Mouse (Mus musculus) layer of hippocampus, postnatal 10 days (tissue): ENCODE measurements around the gene Brms1. TPM values are rescaled to one million over a fixed set of nuclear protein-coding genes. Genes with fewer than 3 reads are reported as not detected.

Experiments
- DNase-seq, 2 experiments: peaks; one replicate each; pipeline ENCODE4 v3.0.0; 2021; ENCODE audit warnings: low spot score in 2 of 2
- total RNA-seq, 2 experiments: library from RNA; stranded (reverse); gene quantifications; 2 replicates each; pipeline ENCODE4 v1.2.3; 2021

Gene Brms1
- total RNA-seq, 2 experiments from 2014 or later, result 8.7 to 11.9 TPM

DNA sequence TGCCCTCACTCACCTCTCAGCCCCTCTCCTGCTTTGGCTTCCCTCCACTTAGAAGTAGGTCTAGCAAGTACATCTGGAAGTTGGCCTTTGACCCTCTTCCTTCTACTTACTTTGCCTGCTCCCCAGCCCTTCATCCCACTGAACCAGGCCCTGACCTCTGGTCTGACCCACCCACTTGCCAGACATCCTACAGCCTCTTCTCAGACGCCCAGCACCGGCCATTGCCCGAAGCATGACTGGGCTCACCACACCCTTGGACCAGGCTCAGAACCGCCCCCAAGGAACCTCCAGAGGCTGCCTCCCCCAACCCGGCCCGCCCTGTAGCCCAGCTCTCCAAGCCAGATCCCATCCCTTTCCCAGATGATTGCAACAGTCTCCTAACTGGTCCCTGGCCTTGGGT is 21.3 kb downstream of the Brms1 start:
- DNase-seq, result no peak

DNA sequence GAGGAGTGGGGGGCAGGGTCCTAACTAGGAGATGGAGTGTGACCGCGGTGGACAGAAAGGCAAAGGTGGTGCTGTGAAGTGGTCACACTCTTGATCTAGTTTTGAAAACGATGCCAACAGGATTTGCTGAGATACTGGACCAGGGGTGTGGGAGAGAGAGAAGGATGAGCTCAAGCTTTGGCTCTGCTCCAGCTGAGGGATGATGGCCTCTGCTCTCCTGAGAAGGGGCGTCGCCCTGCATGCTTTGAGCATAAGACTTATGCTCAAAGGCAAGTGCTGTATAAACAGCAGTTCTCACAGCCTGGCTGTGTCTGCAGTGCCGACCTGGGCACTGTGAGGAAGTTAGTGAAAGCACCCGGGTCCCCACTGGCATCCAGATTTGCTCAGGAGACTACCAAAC is 23.9 kb downstream of the Brms1 start:
- no peak for DNase-seq

DNA sequence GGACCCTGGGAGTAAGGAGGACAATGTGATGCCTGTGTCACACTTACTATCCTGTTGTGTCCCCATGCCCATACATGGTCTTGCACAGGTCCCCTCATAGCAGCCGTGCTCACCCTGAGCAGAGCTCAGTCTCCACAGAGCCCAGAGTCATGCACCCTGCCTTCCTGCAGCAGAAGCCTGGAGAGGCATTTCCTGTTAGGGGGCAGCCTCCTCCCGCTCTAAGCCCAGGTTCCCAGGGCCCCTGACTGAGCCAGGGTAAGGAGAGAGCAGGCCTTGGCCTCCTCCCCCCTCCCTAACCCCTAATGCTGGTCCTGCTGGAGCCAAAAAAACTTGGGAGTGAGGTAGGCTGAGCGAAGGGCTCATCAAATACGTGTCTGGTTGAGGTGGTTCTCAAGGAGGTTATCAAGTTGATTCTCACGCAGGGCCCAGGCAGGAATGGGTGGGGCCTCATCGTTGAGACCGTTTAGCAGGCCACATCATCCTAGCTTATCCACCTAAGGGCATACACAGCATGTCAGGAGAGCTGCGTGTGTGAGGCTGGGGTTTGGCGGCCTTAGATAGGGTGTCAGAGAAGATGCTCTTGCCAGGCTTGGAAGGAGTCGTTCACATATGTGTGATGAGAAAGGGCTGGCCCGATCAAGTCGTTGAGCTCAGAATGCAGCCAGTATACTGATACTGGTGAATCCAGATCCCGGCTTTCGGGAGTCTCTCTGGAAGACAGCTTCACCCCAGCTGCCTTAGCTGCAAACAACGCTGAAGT is 26.1 kb downstream of the Brms1 start:
- DNase-seq, result no peak

DNA sequence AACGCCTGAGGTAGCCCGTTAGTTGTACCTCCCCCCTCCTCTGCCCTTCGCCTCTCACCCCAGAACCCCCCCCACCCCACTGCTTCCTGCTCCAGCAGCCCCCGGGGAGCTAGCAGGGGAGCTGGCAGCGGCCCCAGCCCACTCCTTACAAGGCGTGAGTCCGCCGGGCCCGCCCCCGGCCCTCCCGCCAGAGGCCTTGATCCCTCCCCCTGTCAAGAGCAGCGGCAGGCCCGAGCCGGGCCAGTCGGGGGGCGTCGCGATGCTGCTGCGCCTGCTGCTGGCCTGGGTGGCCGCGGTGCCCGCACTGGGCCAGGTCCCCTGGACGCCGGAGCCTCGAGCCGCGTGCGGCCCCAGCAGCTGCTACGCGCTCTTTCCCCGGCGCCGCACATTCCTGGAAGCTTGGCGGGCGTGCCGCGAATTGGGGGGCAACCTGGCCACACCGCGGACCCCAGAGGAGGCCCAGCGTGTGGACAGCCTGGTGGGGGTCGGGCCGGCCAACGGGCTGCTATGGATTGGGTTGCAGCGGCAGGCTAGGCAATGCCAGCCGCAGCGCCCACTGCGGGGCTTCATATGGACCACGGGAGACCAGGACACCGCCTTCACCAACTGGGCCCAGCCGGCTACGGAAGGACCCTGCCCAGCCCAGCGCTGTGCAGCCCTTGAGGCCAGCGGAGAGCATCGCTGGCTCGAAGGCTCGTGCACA is 26.9 kb downstream of the Brms1 start, which contains the start of gene Cd248:
TSS of gene Cd248 (plus strand) at position 212 of the 703 bp plus-strand sequence.
- DNase-seq, result no peak

DNA sequence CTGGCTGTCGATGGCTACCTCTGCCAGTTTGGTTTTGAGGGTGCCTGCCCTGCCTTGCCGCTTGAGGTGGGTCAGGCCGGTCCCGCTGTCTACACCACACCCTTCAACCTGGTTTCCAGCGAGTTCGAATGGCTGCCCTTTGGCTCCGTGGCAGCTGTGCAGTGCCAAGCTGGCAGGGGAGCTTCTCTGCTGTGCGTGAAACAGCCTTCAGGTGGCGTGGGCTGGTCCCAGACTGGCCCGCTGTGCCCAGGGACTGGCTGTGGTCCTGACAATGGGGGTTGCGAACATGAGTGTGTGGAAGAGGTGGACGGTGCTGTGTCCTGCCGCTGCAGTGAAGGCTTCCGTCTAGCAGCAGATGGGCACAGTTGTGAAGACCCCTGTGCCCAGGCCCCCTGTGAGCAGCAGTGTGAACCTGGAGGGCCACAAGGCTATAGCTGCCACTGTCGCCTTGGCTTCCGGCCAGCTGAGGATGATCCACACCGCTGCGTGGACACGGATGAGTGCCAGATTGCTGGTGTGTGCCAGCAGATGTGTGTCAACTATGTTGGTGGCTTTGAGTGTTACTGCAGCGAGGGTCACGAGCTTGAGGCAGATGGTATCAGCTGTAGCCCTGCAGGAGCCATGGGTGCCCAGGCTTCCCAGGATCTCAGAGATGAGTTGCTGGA is 27.5 kb downstream of the Brms1 start:
- no peak for DNase-seq

DNA sequence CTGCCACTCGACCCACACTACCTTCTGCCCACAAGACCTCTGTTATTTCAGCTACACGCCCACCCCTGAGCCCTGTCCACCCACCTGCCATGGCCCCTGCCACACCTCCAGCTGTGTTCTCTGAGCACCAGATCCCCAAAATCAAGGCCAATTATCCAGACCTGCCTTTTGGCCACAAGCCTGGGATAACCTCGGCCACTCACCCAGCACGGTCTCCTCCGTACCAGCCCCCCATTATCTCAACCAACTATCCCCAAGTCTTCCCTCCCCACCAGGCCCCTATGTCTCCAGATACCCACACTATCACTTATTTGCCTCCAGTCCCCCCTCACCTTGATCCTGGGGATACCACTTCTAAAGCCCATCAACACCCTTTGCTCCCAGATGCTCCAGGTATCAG is 28.3 kb downstream of the Brms1 start:
- DNase-seq, result no peak

DNA sequence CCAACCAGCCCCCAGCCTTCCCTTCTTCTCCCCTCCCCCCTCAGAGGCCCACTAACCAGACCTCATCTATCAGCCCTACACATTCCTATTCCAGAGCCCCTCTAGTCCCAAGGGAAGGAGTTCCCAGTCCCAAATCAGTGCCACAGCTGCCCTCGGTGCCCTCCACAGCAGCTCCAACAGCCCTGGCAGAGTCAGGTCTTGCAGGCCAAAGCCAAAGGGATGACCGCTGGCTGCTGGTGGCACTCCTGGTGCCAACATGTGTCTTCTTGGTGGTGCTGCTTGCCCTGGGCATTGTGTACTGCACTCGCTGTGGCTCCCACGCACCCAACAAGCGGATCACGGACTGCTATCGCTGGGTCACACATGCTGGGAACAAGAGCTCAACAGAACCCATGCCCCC is 28.8 kb downstream of the Brms1 start:
- DNase-seq, result no peak

DNA sequence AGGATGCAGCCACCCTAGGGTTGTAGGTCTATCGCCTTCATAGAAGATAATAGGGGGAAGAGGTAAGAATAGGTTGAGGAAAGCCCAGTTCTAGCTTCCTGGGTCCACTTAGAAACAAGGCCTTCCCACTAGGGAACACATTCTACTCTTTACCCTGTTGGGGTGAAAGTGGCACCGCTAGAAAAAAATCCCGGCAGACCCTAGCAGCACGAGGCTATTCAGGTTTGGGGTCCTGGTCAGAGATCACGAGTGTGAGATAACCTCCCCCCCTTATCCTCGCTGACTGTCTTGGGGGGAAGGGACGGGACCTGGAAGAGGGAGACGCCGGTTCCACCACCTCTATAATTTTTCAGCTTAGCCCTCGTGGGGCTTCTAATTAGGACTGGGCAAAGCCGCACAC is 29.9 kb downstream of the Brms1 start:
- no peak for DNase-seq

DNA sequence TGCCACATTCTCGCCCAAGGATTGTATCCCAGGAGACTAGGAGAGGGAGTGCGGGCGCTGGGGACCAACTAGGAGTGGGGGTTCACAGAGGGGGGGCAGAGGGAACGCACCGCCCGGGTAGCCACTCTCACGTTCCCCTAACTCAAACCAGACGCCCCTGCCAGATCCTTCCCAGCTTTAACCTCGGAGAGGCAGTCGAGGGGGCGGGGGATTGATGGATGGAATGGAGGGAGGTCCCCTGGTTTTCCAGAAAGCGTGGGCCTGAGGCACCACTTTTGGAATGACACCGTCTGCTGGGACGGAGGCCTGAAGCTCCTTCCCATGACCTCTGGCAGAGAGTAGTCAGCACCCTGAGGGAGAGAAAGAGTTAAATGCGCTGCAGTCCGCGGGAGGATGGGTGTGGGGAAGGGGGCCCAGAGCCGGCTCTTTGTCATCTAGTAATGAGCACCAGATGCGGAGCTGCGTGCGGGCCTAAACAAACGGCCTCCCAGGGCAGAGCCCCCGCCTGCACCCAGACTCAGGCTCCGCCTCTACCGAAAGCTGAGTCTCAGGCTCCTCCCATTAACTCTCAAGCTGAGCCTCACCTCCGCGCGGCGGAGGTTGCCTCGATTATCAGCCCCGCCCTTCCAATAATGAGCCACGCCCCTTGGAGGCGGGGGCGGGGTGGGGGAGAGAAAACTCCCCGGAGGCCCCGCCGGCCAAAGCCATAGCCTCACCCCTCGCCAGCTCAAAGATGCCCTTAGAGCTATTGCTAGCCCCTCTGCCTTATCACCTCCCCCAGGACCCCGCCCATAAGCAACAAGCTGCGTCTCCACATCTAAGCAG is 30.6 kb downstream of the Brms1 start:
- DNase-seq, result no peak

DNA sequence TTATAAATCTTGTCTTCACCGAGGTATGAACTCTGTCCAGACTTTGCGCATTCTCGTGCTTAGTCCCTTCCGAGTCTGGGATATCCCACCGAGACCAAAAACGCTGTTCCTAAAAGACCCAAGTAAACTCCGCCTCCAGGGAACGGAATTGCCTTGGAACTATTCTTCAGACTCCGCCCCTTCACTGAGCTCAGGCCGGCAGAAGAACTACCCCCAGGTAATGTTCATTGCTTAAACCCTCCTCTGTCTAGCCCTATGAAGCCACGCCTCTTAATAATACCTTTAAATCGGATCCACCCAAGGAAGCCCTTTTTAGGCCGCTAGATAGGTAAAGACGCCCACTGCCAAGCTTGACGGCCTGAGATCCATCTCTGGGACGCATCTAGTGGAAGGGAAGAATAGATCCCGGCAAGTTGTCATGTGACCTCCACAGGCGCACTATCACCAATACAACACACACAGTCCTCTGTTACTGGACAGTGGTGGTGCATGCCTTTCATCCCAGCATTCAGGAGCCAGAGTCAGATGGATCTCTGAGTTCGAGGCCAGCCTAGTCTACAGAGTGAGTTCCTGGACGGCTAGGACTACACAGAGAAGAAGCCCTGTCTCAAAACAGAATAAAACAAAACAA is 31.4 kb downstream of the Brms1 start:
- DNase-seq, result no peak

DNA sequence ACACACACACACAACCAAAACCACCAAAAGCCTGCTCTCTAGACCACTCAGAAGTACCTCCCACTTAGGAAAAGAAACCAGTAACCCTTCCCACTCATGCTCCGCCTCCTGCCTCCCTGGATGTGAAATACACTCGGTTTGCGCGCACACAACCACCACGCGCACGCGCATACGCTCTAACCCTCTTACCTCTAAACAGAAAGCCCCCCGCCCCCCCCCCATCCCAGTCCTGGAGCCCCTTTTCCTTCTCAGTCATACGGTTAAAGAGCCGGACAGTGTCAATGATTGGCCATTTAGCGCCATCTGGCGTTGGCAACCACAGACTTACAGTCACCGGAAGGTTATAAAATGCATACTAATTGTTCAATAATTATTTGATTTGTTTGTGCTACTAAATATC is 31.9 kb downstream of the Brms1 start:
- no peak for DNase-seq

DNA sequence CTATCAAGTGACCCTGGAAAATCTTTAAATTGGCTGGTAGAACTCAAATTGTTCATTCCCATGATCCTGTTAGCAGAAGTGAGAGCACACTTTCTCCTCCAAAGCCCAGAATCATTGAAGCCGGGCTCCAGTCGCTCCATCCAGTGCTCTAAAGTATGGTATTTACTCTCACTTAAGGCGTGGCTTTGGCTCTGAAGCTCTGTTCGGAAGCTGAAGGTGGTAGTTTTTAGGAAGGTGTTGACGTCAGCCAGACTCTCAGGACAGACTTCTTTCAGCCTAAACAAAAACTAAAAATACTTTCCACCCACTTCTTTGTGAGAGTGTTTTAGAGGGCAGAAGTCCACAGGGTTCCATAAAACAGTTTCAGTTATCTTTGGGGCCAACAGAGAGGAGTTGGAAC is 32.4 kb downstream of the Brms1 start:
- DNase-seq, result no peak

DNA sequence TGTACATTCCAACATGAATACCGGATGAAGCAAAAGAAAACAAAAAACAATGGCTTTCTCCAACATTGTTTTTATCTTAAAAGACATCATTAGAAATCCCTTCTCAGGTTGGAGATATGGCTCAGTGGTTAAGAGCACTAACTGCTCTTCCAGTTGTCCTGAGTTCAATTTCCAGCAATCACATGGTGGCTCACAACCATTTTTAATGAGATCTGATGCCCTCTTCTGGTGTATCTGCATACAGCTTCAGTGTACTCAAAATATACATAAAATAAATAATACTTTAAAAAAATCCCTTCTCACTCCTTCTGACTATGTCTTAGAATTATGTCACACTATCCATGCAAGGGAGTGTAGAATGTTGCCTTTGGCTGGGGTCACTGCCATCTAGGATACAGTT is 38.1 kb downstream of the Brms1 start:
- no peak for DNase-seq

DNA sequence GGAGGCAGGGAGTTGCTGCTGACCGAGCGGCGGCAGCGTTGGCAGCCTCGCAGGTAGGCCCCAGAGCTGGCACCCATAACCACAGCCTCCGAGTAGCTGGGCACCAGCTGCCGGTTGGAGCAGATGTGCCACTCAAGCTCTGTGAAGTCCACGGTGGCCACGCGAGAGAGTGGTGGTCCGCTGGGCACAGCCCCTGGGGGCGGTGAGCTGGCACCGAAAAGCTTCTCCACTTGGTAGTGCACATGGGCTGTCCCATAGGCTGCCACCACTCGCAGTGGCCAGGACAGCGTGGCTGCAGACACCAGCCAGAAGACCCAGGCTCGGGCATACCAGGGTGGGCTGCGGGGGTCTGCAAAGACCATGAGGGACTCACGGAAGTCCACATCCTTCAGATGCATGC is 40.9 kb downstream of the Brms1 start:
- DNase-seq, result no peak

DNA sequence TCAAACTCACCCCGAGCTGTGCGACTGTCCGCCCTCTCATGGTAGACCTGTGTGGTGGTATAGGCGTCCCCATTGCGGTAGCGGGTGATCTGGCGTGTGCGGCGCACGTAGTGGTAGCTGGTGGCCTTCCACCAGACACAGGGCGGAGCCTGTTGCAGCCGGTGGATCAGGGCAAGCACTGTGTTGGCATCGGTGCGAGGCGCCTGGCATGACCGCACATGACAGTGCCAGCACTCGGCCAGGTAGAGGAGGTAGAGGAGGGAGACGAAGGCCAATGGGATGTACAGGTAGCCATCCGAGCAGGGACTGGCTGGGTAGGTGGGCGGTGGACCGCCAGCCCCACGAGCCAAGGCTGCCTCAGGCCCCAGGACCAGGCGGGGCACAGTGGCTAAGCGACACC is 41.4 kb downstream of the Brms1 start:
- DNase-seq, result no peak

DNA sequence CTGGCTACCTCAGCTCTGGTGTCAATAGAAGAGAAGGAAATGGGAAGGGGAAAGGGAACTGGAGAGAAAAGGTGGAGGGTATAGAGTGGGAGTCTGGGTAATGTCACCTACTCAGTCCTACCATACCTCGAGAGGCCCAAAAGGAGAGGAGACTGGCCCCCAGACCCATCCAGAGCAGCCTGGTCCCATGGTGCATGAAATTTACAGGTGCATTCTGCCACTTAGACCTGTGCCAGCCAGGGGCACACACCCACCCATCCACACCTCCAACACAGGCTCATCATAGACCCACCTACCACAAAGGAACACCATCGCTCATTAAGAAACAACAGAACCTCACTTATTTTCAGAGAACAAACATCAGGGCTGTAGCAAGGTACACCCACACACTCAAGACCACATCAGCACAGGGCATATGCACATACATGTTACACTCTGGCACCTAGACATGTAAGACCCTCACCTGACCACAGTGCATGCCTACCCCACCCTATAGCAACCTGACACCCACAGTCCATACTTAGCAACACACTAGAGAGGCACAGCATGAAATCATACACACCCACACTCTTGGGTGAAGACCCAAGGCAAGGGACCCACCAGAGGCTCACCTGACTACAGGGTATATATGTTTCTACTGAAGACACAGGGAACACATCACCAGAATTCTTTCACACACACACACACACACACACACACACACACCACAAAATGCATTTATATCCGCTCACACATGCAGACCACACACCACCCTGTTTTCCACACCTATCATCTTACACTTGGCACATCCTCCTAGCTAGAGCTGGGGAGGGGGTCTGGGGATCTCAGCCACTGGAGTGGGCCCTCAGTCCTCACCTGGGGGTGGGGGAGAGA is 43.0 kb downstream of the Brms1 start:
- DNase-seq, result no peak

DNA sequence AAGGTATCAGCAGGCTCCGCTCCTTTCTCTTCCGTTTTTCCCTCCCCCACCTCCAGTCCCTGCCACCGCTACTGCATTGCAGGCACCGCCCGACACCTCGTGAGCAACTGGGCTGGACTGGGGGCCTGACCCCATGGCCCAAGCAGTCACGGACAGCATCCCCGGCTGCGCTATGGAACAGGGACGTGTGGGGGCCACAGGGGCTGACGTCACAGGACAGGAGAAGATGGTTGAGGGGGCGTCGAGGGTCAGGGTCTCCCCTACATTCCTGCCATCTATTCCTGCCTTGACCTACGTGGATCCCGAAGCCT is 43.6 kb downstream of the Brms1 start:
- peak in 1 of 2 experiments; percentile 28 for DNase-seq

DNA sequence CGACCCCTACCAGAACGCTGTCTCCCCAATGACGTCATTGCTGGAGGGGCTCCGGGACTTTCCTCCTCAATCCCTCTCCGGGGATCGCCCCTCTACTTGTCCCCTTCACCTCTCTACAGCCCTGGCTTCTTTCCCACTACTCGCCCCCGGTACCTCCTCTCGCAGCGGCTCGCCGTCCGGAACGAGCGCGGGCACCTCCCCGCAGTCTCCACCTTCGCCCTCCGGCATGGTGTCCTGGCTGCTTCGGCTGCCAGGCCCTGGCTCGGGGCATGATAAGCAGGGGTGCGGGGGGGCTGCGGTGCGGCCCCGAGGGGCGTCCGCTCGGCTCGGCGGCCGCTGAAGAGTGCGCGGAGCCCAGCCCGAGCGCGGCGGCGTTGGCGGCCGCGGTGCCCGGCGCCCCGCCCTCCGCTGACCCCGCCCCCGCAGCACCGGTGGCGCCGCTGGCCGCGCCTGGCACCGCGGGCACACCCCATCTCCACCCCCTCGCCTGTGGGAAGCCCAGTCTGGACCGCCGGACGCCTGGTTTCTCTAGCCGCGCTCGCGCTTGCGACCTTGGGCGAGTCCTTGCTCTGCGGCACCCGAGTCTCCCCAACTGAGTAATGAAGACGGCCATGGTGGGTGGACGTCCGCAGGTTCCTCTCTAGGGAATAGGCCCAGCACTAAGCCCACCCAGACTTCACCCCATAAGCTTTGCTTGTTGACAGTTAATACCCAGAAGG is 44.1 kb downstream of the Brms1 start, which contains the start of gene Tmem151a:
TSS of gene Tmem151a (minus strand) at position 387 of the 719 bp plus-strand sequence.
- peak; percentile 41 to 51 for DNase-seq

DNA sequence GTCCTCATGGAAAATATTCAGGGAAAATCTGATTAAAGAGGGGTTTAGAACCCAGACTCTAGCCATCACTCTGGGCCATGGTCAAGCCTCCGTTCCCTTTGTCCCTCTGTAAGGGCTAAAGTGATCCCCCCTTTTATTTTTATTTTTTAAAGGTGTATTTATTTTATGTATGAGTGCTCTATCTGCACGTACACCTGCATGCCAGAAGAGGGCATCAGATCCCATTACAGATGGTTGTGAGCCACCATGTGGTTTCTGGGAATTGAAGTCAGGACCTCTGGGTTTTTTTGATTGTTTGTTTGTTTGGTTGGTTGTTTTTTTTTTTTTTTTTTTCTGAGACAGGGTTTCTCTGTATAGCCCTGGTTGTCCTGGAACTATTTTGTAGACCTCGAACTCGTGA is 45.4 kb downstream of the Brms1 start:
- peak in 1 of 2 experiments; percentile 10 for DNase-seq
